Mouse (Mus musculus): ENCODE results near the gene Pld2.

GRCm38 (mm10) chr11:70518923-70519322 is 20.9 kb upstream of the Pld2 start, which contains the start of gene Gltpd2:
- no peak for TF ChIP-seq CTCF (IDR thresholded peaks at IDR 0.05; ENCODE audit: low read depth)
- no peak for TF ChIP-seq EP300 (IDR thresholded peaks at IDR 0.05; ENCODE audit: low read depth)
